Mouse (Mus musculus): ENCODE results near the gene 4930544D05Rik. TPM values are rescaled to one million over a fixed set of nuclear protein-coding genes. Genes with fewer than 3 reads are reported as not detected.

Gene 4930544D05Rik
- polyA plus RNA-seq, 1 experiment from 2014 or later = not detected

GRCm38 (mm10) chr11:70580921-70581320 lies 34.7 kb upstream of the 4930544D05Rik start:
- H3K27ac ChIP-seq (ENCODE audit: low read length) = peak overlapping the region; percentile 21; the same call in 1 of the 2 replicates

DNA sequence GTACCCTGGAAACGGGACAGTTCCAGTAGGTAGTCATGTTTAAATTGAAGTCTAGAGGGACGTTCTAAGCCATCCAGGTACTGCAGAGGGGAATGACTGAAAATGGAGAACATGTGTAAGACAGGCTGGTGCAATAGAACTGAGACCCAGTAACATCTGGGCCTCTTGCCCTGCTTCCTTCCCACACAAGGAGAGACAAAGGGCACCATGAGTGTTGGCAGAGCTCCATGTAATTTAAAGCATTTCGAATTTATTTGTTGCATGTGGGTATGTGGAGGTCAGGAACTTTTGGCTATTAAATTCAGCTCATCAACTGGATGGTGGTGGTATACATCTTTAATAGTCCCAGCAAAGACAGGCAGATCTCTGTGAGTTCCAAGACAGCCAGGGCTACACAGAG lies 33.5 kb upstream of the 4930544D05Rik start:
- no peaks in the 10 kb centered on the region for H3K27me3 ChIP-seq (ENCODE audit: insufficient read depth, low read length)
- no peak for ATAC-seq (ENCODE audit: low FRiP score, low TSS enrichment)
- no peak overlapping the region for H3K4me3 ChIP-seq (ENCODE audit: low read length)
- no peak overlapping the region for H3K9ac ChIP-seq (replicated peaks; ENCODE audit: low read length)
- no peak overlapping the region for H3K27ac ChIP-seq (ENCODE audit: low read length)
- 53% methylated on average over 3 of the region's 3 CpGs for WGBS
- H3K4me2 ChIP-seq (replicated peaks; ENCODE audit: low read depth, low read length) = no peak overlapping the region
- no peaks in the 10 kb centered on the region for H3K36me3 ChIP-seq (ENCODE audit: insufficient read depth, low read length)
- H3K4me1 ChIP-seq (ENCODE audit: insufficient read depth, low read length) = peaks cover 62% of the 10 kb centered on the region
- no peaks in the 10 kb centered on the region for H3K9me3 ChIP-seq (ENCODE audit: low read length)

More at GRCm38 (mm10) chr11:70580921-70581320, 34.7 kb upstream of the 4930544D05Rik start:
- no peak overlapping the region for H3K4me3 ChIP-seq (ENCODE audit: low read length)
- no peak for ATAC-seq (ENCODE audit: low FRiP score, low TSS enrichment)
- no peak overlapping the region for H3K9ac ChIP-seq (replicated peaks; ENCODE audit: low read length)
- H3K27me3 ChIP-seq (ENCODE audit: insufficient read depth, low read length) = no peaks in the 10 kb centered on the region
- no peaks in the 10 kb centered on the region for H3K9me3 ChIP-seq (ENCODE audit: low read length)
- H3K4me2 ChIP-seq (replicated peaks; ENCODE audit: low read depth, low read length) = no peak overlapping the region
- no peaks in the 10 kb centered on the region for H3K36me3 ChIP-seq (ENCODE audit: insufficient read depth, low read length)
- 78% methylated on average over 3 of the region's 3 CpGs for WGBS
- H3K4me1 ChIP-seq (ENCODE audit: insufficient read depth, low read length) = peaks cover 60% of the 10 kb centered on the region

DNA sequence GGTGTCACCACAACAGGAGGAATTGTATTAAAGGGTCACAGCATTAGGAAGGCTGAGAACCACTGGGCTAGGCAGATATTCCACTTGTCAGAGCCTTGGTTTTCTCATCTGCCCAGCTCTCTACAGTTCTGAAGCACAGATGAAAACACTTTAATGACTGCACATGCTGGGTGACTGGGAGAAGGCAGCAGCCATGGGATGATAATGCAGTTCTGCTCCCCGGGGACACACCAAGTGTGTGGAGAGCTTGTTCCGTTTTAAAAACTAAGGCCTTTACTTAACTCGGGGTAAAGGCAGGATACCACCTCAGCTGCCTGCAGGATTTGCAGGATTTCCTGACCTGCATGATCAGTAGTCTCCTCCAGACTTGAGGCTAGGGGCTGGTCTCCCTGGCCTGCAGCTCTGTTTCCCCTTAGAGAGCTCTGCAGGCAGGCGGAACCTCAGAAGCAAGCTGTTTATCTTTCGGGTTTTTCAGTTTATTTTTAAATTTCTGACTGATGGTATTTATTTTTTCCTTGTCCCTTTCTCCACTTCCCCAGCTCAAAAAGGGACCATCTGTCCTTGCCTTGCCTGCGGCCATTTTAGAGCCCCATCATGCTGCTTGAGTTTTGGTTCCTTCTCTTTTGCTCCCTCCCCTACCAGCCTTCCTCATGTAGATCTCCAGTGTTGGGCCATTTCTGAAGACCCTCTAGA lies 32.5 kb upstream of the 4930544D05Rik start:
- H3K4me1 ChIP-seq (ENCODE audit: insufficient read depth, low read length) = peaks cover 53% of the 10 kb centered on the region
- H3K9me3 ChIP-seq (ENCODE audit: low read length) = no peaks in the 10 kb centered on the region
- H3K9ac ChIP-seq (replicated peaks; ENCODE audit: low read length) = no peak overlapping the region
- ATAC-seq (ENCODE audit: low FRiP score, low TSS enrichment) = no peak
- no peak overlapping the region for H3K4me2 ChIP-seq (replicated peaks; ENCODE audit: low read depth, low read length)
- H3K36me3 ChIP-seq (ENCODE audit: insufficient read depth, low read length) = no peaks in the 10 kb centered on the region
- 57% methylated on average over 6 of the region's 6 CpGs for WGBS
- peak overlapping the region; percentile 57 for H3K27ac ChIP-seq (ENCODE audit: low read length)
- no peak overlapping the region for H3K4me3 ChIP-seq (ENCODE audit: low read length)
- H3K27me3 ChIP-seq (ENCODE audit: insufficient read depth, low read length) = no peaks in the 10 kb centered on the region

GRCm38 (mm10) chr11:70583775-70584174 lies 31.9 kb upstream of the 4930544D05Rik start:
- peaks cover 53% of the 10 kb centered on the region for H3K4me1 ChIP-seq (ENCODE audit: insufficient read depth, low read length)

GRCm38 (mm10) chr11:70585457-70585856 lies 30.2 kb upstream of the 4930544D05Rik start:
- ATAC-seq (ENCODE audit: low FRiP score, low TSS enrichment) = peak; percentile 94
- no peaks in the 10 kb centered on the region for H3K27me3 ChIP-seq (ENCODE audit: insufficient read depth, low read length)

More at GRCm38 (mm10) chr11:70583775-70584174, 31.9 kb upstream of the 4930544D05Rik start:
- Histone ChIP-seq H3K27me3 (ENCODE audit: insufficient read depth, low read length) (no peaks in the 10 kb centered on the region), H3K27ac (ENCODE audit: low read length) (peak overlapping the region; percentile 57), H3K4me3 (ENCODE audit: low read length) (no peak overlapping the region), H3K4me2 (replicated peaks; ENCODE audit: low read depth, low read length) (no peak overlapping the region), H3K36me3 (ENCODE audit: insufficient read depth, low read length) (no peaks in the 10 kb centered on the region), H3K9me3 (ENCODE audit: low read length) (no peaks in the 10 kb centered on the region), H3K9ac (replicated peaks; ENCODE audit: low read length) (no peak overlapping the region)
- no peak for ATAC-seq (ENCODE audit: low FRiP score, low TSS enrichment)
- WGBS = 82% methylated on average over 7 of the region's 7 CpGs

DNA sequence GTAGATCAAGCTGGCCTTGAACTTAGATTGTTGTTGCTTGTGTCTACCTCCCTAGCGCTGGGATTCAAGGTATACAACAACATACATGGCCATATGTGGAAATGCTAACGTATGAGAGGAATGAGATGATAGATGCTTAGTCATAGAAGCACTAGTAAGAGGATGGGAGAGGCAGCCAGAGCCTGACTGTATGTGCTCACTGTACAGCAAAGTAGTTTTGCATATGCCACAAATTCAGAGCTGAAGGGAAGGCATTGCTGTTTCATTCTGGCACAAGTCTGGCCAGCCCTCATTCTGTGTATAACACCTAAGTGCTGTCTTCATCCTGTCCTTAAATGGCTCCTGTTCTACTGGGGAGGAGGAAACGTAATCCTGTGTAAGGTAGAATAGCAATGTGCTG lies 29.4 kb upstream of the 4930544D05Rik start:
- H3K4me2 ChIP-seq (replicated peaks; ENCODE audit: low read depth, low read length) = no peak overlapping the region
- no peak overlapping the region for H3K4me3 ChIP-seq (ENCODE audit: low read length)
- no peaks in the 10 kb centered on the region for H3K9me3 ChIP-seq (ENCODE audit: low read length)
- no peaks in the 10 kb centered on the region for H3K36me3 ChIP-seq (ENCODE audit: insufficient read depth, low read length)
- ATAC-seq (ENCODE audit: low FRiP score, low TSS enrichment) = no peak
- no peak overlapping the region for H3K27ac ChIP-seq (ENCODE audit: low read length)
- H3K4me1 ChIP-seq (ENCODE audit: insufficient read depth, low read length) = peaks cover 46% of the 10 kb centered on the region
- H3K27me3 ChIP-seq (ENCODE audit: insufficient read depth, low read length) = no peaks in the 10 kb centered on the region
- no peak overlapping the region; the same call in 1 of the 2 replicates for H3K9ac ChIP-seq (replicated peaks; ENCODE audit: low read length)
- 87% methylated on average over 3 of the region's 3 CpGs for WGBS

More at GRCm38 (mm10) chr11:70585457-70585856, 30.2 kb upstream of the 4930544D05Rik start:
- H3K36me3 ChIP-seq (ENCODE audit: insufficient read depth, low read length) = no peaks in the 10 kb centered on the region
- H3K9ac ChIP-seq (replicated peaks; ENCODE audit: low read length) = peak overlapping the region; percentile 33; the same call in 1 of the 2 replicates
- H3K4me1 ChIP-seq (ENCODE audit: insufficient read depth, low read length) = peaks cover 46% of the 10 kb centered on the region
- H3K4me3 ChIP-seq (ENCODE audit: low read length) = no peak overlapping the region
- H3K4me2 ChIP-seq (replicated peaks; ENCODE audit: low read depth, low read length) = no peak overlapping the region
- H3K9me3 ChIP-seq (ENCODE audit: low read length) = no peaks in the 10 kb centered on the region
- WGBS = 16% methylated on average over 7 of the region's 7 CpGs
- peak overlapping the region; percentile 74 for H3K27ac ChIP-seq (ENCODE audit: low read length)

GRCm38 (mm10) chr11:70586954-70587353 lies 28.7 kb upstream of the 4930544D05Rik start:
- Histone ChIP-seq H3K4me2 (replicated peaks; ENCODE audit: low read depth, low read length) (no peak overlapping the region), H3K27me3 (ENCODE audit: insufficient read depth, low read length) (no peaks in the 10 kb centered on the region), H3K9me3 (ENCODE audit: low read length) (no peaks in the 10 kb centered on the region), H3K27ac (ENCODE audit: low read length) (no peak overlapping the region), H3K9ac (replicated peaks; ENCODE audit: low read length) (no peak overlapping the region), H3K36me3 (ENCODE audit: insufficient read depth, low read length) (no peaks in the 10 kb centered on the region), H3K4me3 (ENCODE audit: low read length) (no peak overlapping the region), H3K4me1 (ENCODE audit: insufficient read depth, low read length) (peaks cover 50% of the 10 kb centered on the region)
- ATAC-seq (ENCODE audit: low FRiP score, low TSS enrichment) = no peak
- WGBS = 69% methylated on average over 5 of the region's 5 CpGs

GRCm38 (mm10) chr11:70591733-70592132 lies 23.9 kb upstream of the 4930544D05Rik start:
- Histone ChIP-seq H3K4me3 (ENCODE audit: low read length) (no peak overlapping the region), H3K4me1 (ENCODE audit: insufficient read depth, low read length) (peaks cover 20% of the 10 kb centered on the region), H3K9ac (replicated peaks; ENCODE audit: low read length) (no peak overlapping the region), H3K27ac (ENCODE audit: low read length) (no peak overlapping the region), H3K36me3 (ENCODE audit: insufficient read depth, low read length) (no peaks in the 10 kb centered on the region), H3K9me3 (ENCODE audit: low read length) (no peaks in the 10 kb centered on the region), H3K4me2 (replicated peaks; ENCODE audit: low read depth, low read length) (no peak overlapping the region), H3K27me3 (ENCODE audit: insufficient read depth, low read length) (no peaks in the 10 kb centered on the region)
- WGBS = 76% methylated on average over 1 of the region's 1 CpGs
- ATAC-seq (ENCODE audit: low FRiP score, low TSS enrichment) = no peak

- Histone ChIP-seq H3K27ac (ENCODE audit: low read length) (peak overlapping the region; percentile 48; the same call in 1 of the 2 replicates), H3K36me3 (ENCODE audit: insufficient read depth, low read length) (peaks cover 16% of the 10 kb centered on the region), H3K4me1 (ENCODE audit: insufficient read depth, low read length) (peaks cover 20% of the 10 kb centered on the region), H3K9ac (replicated peaks; ENCODE audit: low read length) (peak overlapping the region; percentile 25; the same call in 1 of the 2 replicates), H3K27me3 (ENCODE audit: insufficient read depth, low read length) (no peaks in the 10 kb centered on the region), H3K4me3 (ENCODE audit: low read length) (no peak overlapping the region), H3K4me2 (replicated peaks; ENCODE audit: low read depth, low read length) (no peak overlapping the region; the same call in 1 of the 2 replicates), H3K9me3 (ENCODE audit: low read length) (no peaks in the 10 kb centered on the region)
- no peak for ATAC-seq (ENCODE audit: low FRiP score, low TSS enrichment)
- 68% methylated on average over 15 of the region's 15 CpGs for WGBS
Observed at GRCm38 (mm10) chr11:70594253-70594989, 21.2 kb upstream of the 4930544D05Rik start.

- WGBS = 68% methylated on average over 2 of the region's 2 CpGs
- Histone ChIP-seq H3K4me3 (ENCODE audit: low read length) (no peak overlapping the region), H3K9me3 (ENCODE audit: low read length) (no peaks in the 10 kb centered on the region), H3K36me3 (ENCODE audit: insufficient read depth, low read length) (peaks cover 16% of the 10 kb centered on the region), H3K27ac (ENCODE audit: low read length) (no peak overlapping the region), H3K4me2 (replicated peaks; ENCODE audit: low read depth, low read length) (no peak overlapping the region), H3K9ac (replicated peaks; ENCODE audit: low read length) (no peak overlapping the region), H3K27me3 (ENCODE audit: insufficient read depth, low read length) (no peaks in the 10 kb centered on the region), H3K4me1 (ENCODE audit: insufficient read depth, low read length) (peaks cover 20% of the 10 kb centered on the region)
- ATAC-seq (ENCODE audit: low FRiP score, low TSS enrichment) = no peak
Observed at GRCm38 (mm10) chr11:70595638-70596037, 20.0 kb upstream of the 4930544D05Rik start.

All from kidney, embryonic 16.5 days (tissue).